Mouse (Mus musculus) skeletal muscle tissue, adult 2 months (tissue): Measurements from ENCODE around the gene Shprh.
A peak's percentile ranks its signal among the peaks of the same experiment; 100 is the strongest.
"Not testable (repeated sequence)": the region's sequence is repeated elsewhere in the genome, so short reads cannot be mapped to it uniquely, and the experiment has no call there.

Experiments used
- DNase-seq: peaks from one replicate; pipeline ENCODE4 v3.0.0-alpha.2; 2012; ENCODE audit warnings: low read depth, low spot score

The Shprh gene

GRCm38 (mm10) chr10:11148884-11149741 is at the start of gene Shprh:
Gene Shprh, plus strand, starts transcription at chr10:11149427.
- DNase-seq: peak; percentile 100

- no peak for DNase-seq
Observed at GRCm38 (mm10) chr10:11121781-11122180, 27.4 kb upstream of the Shprh start.

- DNase-seq: no peak
Observed at GRCm38 (mm10) chr10:11145580-11145979, 3.6 kb upstream of the Shprh start.

- no peak for DNase-seq
Observed at GRCm38 (mm10) chr10:11148446-11148845, 781 bp upstream of the Shprh start.

- no peak for DNase-seq
Observed at GRCm38 (mm10) chr10:11149742-11150125, 507 bp downstream of the Shprh start.

GRCm38 (mm10) chr10:11151644-11152043 is 2.4 kb downstream of the Shprh start:
- DNase-seq: no peak

- no peak for DNase-seq
Observed at GRCm38 (mm10) chr10:11157039-11157438, 7.8 kb downstream of the Shprh start.

GRCm38 (mm10) chr10:11164537-11164936 is 15.3 kb downstream of the Shprh start:
- DNase-seq: no peak

- no peak for DNase-seq
Observed at GRCm38 (mm10) chr10:11170252-11170651, 21.0 kb downstream of the Shprh start.

GRCm38 (mm10) chr10:11171615-11172014 is 22.4 kb downstream of the Shprh start:
- DNase-seq: no peak

- peak; percentile 43 for DNase-seq
Observed at GRCm38 (mm10) chr10:11172519-11172918, 23.3 kb downstream of the Shprh start.

GRCm38 (mm10) chr10:11175801-11176482 is 26.7 kb downstream of the Shprh start:
- no peak for DNase-seq

- DNase-seq: no peak
Observed at GRCm38 (mm10) chr10:11180077-11180476, 30.9 kb downstream of the Shprh start.

GRCm38 (mm10) chr10:11197341-11197740 is 48.1 kb downstream of the Shprh start:
- peak; percentile 10 for DNase-seq

- DNase-seq: peak; percentile 27
Observed at GRCm38 (mm10) chr10:11198346-11198745, 49.1 kb downstream of the Shprh start.

- DNase-seq: no peak
Observed at GRCm38 (mm10) chr10:11199980-11200379, 50.8 kb downstream of the Shprh start.

GRCm38 (mm10) chr10:11205883-11206282 is 56.7 kb downstream of the Shprh start:
- DNase-seq: not testable (repeated sequence)

- DNase-seq: no peak
Observed at GRCm38 (mm10) chr10:11208670-11209069, 59.4 kb downstream of the Shprh start.

- no peak for DNase-seq
Observed at GRCm38 (mm10) chr10:11212003-11212402, 62.8 kb downstream of the Shprh start.

- no peak for DNase-seq
Observed at GRCm38 (mm10) chr10:11226442-11226841, 77.2 kb downstream of the Shprh start.

- no peak for DNase-seq
Observed at GRCm38 (mm10) chr10:11229545-11230178, 80.4 kb downstream of the Shprh start.

GRCm38 (mm10) chr10:11233208-11233607 is 84.0 kb downstream of the Shprh start:
- no peak for DNase-seq
